Mouse (Mus musculus): ENCODE measurements around the gene Dock4. TPM values are rescaled to one million over a fixed set of nuclear protein-coding genes. Genes with fewer than 3 reads are reported as not detected.
A peak's percentile ranks its signal among the peaks of the same experiment; 100 is the strongest.

Dock4 gene
- polyA plus RNA-seq, 1 experiment from 2014 or later: 4.2 TPM

GRCm38 (mm10) chr12:40477621-40478452 lies 32.1 kb downstream of the Dock4 start:
- Histone ChIP-seq H3K9me3 (ENCODE audit: control insufficient read depth, low read length) (no peaks in the 10 kb centered on the region), H3K27ac (ENCODE audit: low read length) (no peak overlapping the region), H3K4me1 (ENCODE audit: control insufficient read depth, insufficient read depth, low read length) (peaks cover 4% of the 10 kb centered on the region), H3K4me3 (ENCODE audit: low read length) (no peak overlapping the region), H3K9ac (ENCODE audit: low read depth, low read length) (no peak overlapping the region), H3K36me3 (ENCODE audit: control insufficient read depth, insufficient read depth, low read length) (no peaks in the 10 kb centered on the region), H3K27me3 (replicated peaks; ENCODE audit: control insufficient read depth, insufficient read depth, low read length) (no peaks in the 10 kb centered on the region), H3K4me2 (ENCODE audit: low read depth, low read length) (no peak overlapping the region)
- ATAC-seq: no peak
- WGBS: 49% methylated on average over 8 of the region's 8 CpGs

- 27% methylated on average over 3 of the region's 3 CpGs for WGBS
- Histone ChIP-seq H3K27ac (ENCODE audit: low read length) (no peak overlapping the region), H3K9ac (ENCODE audit: low read depth, low read length) (no peak overlapping the region)
Observed at GRCm38 (mm10) chr12:40484224-40484623, 38.5 kb downstream of the Dock4 start.

GRCm38 (mm10) chr12:40485210-40485609 lies 39.5 kb downstream of the Dock4 start:
- H3K9me3 ChIP-seq (ENCODE audit: control insufficient read depth, low read length): no peaks in the 10 kb centered on the region
- no peak for ATAC-seq
- H3K36me3 ChIP-seq (ENCODE audit: control insufficient read depth, insufficient read depth, low read length): no peaks in the 10 kb centered on the region
- H3K27me3 ChIP-seq (replicated peaks; ENCODE audit: control insufficient read depth, insufficient read depth, low read length): no peaks in the 10 kb centered on the region
- no peak overlapping the region for H3K27ac ChIP-seq (ENCODE audit: low read length)
- no peak overlapping the region for H3K4me3 ChIP-seq (ENCODE audit: low read length)
- 73% methylated on average over 1 of the region's 1 CpGs for WGBS
- no peak overlapping the region for H3K4me2 ChIP-seq (ENCODE audit: low read depth, low read length)
- H3K4me1 ChIP-seq (ENCODE audit: control insufficient read depth, insufficient read depth, low read length): peaks cover 7% of the 10 kb centered on the region
- no peak overlapping the region for H3K9ac ChIP-seq (ENCODE audit: low read depth, low read length)

More at GRCm38 (mm10) chr12:40484224-40484623, 38.5 kb downstream of the Dock4 start:
- ATAC-seq: no peak
- Histone ChIP-seq H3K4me1 (ENCODE audit: control insufficient read depth, insufficient read depth, low read length) (peaks cover 7% of the 10 kb centered on the region), H3K36me3 (ENCODE audit: control insufficient read depth, insufficient read depth, low read length) (no peaks in the 10 kb centered on the region), H3K9me3 (ENCODE audit: control insufficient read depth, low read length) (no peaks in the 10 kb centered on the region), H3K27me3 (replicated peaks; ENCODE audit: control insufficient read depth, insufficient read depth, low read length) (no peaks in the 10 kb centered on the region), H3K4me2 (ENCODE audit: low read depth, low read length) (no peak overlapping the region), H3K4me3 (ENCODE audit: low read length) (no peak overlapping the region)

GRCm38 (mm10) chr12:40486047-40486837 lies 40.5 kb downstream of the Dock4 start:
- H3K36me3 ChIP-seq (ENCODE audit: control insufficient read depth, insufficient read depth, low read length): no peaks in the 10 kb centered on the region
- H3K4me1 ChIP-seq (ENCODE audit: control insufficient read depth, insufficient read depth, low read length): peaks cover 7% of the 10 kb centered on the region
- H3K4me2 ChIP-seq (ENCODE audit: low read depth, low read length): no peak overlapping the region
- H3K9me3 ChIP-seq (ENCODE audit: control insufficient read depth, low read length): no peaks in the 10 kb centered on the region
- H3K27ac ChIP-seq (ENCODE audit: low read length): no peak overlapping the region
- WGBS: 67% methylated on average over 12 of the region's 12 CpGs
- no peak for ATAC-seq
- no peak overlapping the region for H3K4me3 ChIP-seq (ENCODE audit: low read length)
- H3K9ac ChIP-seq (ENCODE audit: low read depth, low read length): no peak overlapping the region
- no peaks in the 10 kb centered on the region for H3K27me3 ChIP-seq (replicated peaks; ENCODE audit: control insufficient read depth, insufficient read depth, low read length)

GRCm38 (mm10) chr12:40496387-40496786 lies 50.6 kb downstream of the Dock4 start:
- ATAC-seq: 0 out of 2 replicates have a peak, but pooled peaks have one; percentile 42

GRCm38 (mm10) chr12:40497806-40498205 lies 52.1 kb downstream of the Dock4 start:
- ATAC-seq: no peak
- H3K4me3 ChIP-seq (ENCODE audit: low read length): no peak overlapping the region
- no peaks in the 10 kb centered on the region for H3K36me3 ChIP-seq (ENCODE audit: control insufficient read depth, insufficient read depth, low read length)
- no peak overlapping the region for H3K9ac ChIP-seq (ENCODE audit: low read depth, low read length)
- H3K27me3 ChIP-seq (replicated peaks; ENCODE audit: control insufficient read depth, insufficient read depth, low read length): no peaks in the 10 kb centered on the region
- H3K4me1 ChIP-seq (ENCODE audit: control insufficient read depth, insufficient read depth, low read length): peaks cover 3% of the 10 kb centered on the region; the same call in 1 of the 2 replicates
- H3K9me3 ChIP-seq (ENCODE audit: control insufficient read depth, low read length): no peaks in the 10 kb centered on the region
- no peak overlapping the region for H3K27ac ChIP-seq (ENCODE audit: low read length)
- 45% methylated on average over 5 of the region's 5 CpGs for WGBS
- H3K4me2 ChIP-seq (ENCODE audit: low read depth, low read length): no peak overlapping the region

More at GRCm38 (mm10) chr12:40496387-40496786, 50.6 kb downstream of the Dock4 start:
- no peak overlapping the region for H3K27ac ChIP-seq (ENCODE audit: low read length)
- 0 out of 2 replicates have a peak overlapping the region, but pooled peaks have one; percentile 11 for H3K4me2 ChIP-seq (ENCODE audit: low read depth, low read length)
- peaks cover 3% of the 10 kb centered on the region; the same call in 1 of the 2 replicates for H3K4me1 ChIP-seq (ENCODE audit: control insufficient read depth, insufficient read depth, low read length)
- WGBS: 54% methylated on average over 11 of the region's 11 CpGs
- H3K4me3 ChIP-seq (ENCODE audit: low read length): no peak overlapping the region
- no peaks in the 10 kb centered on the region for H3K27me3 ChIP-seq (replicated peaks; ENCODE audit: control insufficient read depth, insufficient read depth, low read length)
- 0 out of 2 replicates have a peak overlapping the region, but pooled peaks have one; percentile 32 for H3K9ac ChIP-seq (ENCODE audit: low read depth, low read length)
- no peaks in the 10 kb centered on the region for H3K9me3 ChIP-seq (ENCODE audit: control insufficient read depth, low read length)
- no peaks in the 10 kb centered on the region for H3K36me3 ChIP-seq (ENCODE audit: control insufficient read depth, insufficient read depth, low read length)

- Histone ChIP-seq H3K9me3 (ENCODE audit: control insufficient read depth, low read length) (no peaks in the 10 kb centered on the region), H3K9ac (ENCODE audit: low read depth, low read length) (no peak overlapping the region), H3K4me3 (ENCODE audit: low read length) (no peak overlapping the region), H3K36me3 (ENCODE audit: control insufficient read depth, insufficient read depth, low read length) (no peaks in the 10 kb centered on the region), H3K27me3 (replicated peaks; ENCODE audit: control insufficient read depth, insufficient read depth, low read length) (no peaks in the 10 kb centered on the region), H3K4me1 (ENCODE audit: control insufficient read depth, insufficient read depth, low read length) (peaks cover 3% of the 10 kb centered on the region; the same call in 1 of the 2 replicates), H3K27ac (ENCODE audit: low read length) (no peak overlapping the region), H3K4me2 (ENCODE audit: low read depth, low read length) (no peak overlapping the region)
- WGBS: 69% methylated on average over 7 of the region's 7 CpGs
- no peak for ATAC-seq
Observed at GRCm38 (mm10) chr12:40498250-40498671, 52.5 kb downstream of the Dock4 start.

- Histone ChIP-seq H3K36me3 (ENCODE audit: control insufficient read depth, insufficient read depth, low read length) (no peaks in the 10 kb centered on the region), H3K9ac (ENCODE audit: low read depth, low read length) (no peak overlapping the region), H3K27me3 (replicated peaks; ENCODE audit: control insufficient read depth, insufficient read depth, low read length) (no peaks in the 10 kb centered on the region), H3K4me1 (ENCODE audit: control insufficient read depth, insufficient read depth, low read length) (peaks cover 3% of the 10 kb centered on the region; the same call in 1 of the 2 replicates), H3K4me2 (ENCODE audit: low read depth, low read length) (no peak overlapping the region), H3K27ac (ENCODE audit: low read length) (no peak overlapping the region), H3K9me3 (ENCODE audit: control insufficient read depth, low read length) (no peaks in the 10 kb centered on the region), H3K4me3 (ENCODE audit: low read length) (no peak overlapping the region)
- ATAC-seq: peak; percentile 13
- WGBS: 63% methylated on average over 15 of the region's 15 CpGs
Observed at GRCm38 (mm10) chr12:40498928-40499626, 53.3 kb downstream of the Dock4 start.

Data from intestine, embryonic 16.5 days (tissue).